11 mouse cellular contexts compared by ENCODE assay signal in the genomic region with DNA sequence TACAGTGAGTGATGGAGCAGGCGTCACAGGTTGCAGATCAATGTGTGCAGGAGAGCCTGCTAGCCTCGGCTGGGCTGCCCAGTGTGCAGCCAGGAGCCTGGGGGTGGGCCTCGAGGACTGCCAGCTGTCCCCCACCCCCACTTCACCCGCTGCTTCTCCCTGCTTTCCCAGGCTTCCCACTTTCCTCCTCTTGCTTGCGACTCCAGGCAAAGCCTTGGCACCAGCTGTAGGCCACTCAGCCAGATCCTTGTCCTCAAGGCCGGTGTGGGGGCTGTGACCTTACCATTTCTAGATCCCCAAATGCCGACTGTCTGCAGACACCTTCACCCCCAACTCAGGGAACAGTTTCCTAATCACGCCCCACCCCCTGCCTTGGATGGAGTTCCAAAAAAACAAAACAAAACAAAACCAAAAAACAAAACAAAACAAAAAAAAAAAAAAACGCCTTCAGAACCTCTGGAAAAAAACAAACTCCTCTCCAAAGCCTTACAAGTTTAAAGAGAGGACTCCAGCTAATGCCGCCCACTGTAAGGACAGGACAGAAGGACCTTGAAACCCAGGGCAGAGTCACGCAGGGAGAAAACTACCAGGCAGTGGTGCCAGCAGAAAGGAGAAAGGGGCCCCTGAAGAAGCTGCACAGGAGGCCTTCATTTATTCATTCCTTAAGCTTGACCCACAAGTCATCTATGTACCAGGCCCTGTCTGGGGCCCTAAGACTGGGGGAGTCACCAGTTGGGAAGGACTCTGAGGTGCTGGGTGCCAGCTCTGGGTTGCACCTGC. TPM values are rescaled to one million over a fixed set of nuclear protein-coding genes. Genes with fewer than 3 reads are reported as not detected.
DNase-seq lines count a peak whose midpoint lies in the region; ATAC-seq and TF ChIP-seq lines count a peak whose summit lies in the region.
"Had no signal": no experiment of that assay in that cellular context is flagged by ENCODE, and none has a peak within 500 bp of the region (broad histone marks: within the 10 kb centered on the region; RNA-seq: fewer than 3 reads in every experiment).

No protein-coding gene starts in this region.

- peaks cover 37% of the 10 kb centered on the region for H3K4me1 ChIP-seq in embryonic facial prominence, embryonic 13.5 days
- H3K4me1 ChIP-seq in hindbrain, embryonic 14.5 days (replicated peaks; ENCODE audit: control insufficient read depth, insufficient read depth, low read length), result peaks cover 30% of the 10 kb centered on the region
- peaks cover 53% of the 10 kb centered on the region for H3K4me1 ChIP-seq in neural tube, embryonic 15.5 days

- H3K27ac ChIP-seq in layer of hippocampus, adult 2 months, result peak overlapping the region; percentile 95
- H3K27ac ChIP-seq in embryonic facial prominence, embryonic 13.5 days, result no peak overlapping the region
- no peak overlapping the region for H3K27ac ChIP-seq in hindbrain, embryonic 14.5 days
- H3K27ac ChIP-seq in neural tube, embryonic 15.5 days (replicated peaks), result peak overlapping the region; percentile 76

- H3K4me3 ChIP-seq in layer of hippocampus, adult 2 months, result peak overlapping the region; percentile 69
- peak overlapping the region; percentile 48 for H3K4me3 ChIP-seq in embryonic facial prominence, embryonic 13.5 days
- peak overlapping the region; percentile 39; the same call in 1 of the 2 replicates for H3K4me3 ChIP-seq in hindbrain, embryonic 14.5 days (replicated peaks; ENCODE audit: low read length)
- peak overlapping the region; percentile 43 for H3K4me3 ChIP-seq in neural tube, embryonic 15.5 days (replicated peaks)

- no peak for ATAC-seq in embryonic facial prominence, embryonic 13.5 days (ENCODE audit: insufficient number of reproducible peaks, insufficient read depth, low FRiP score, low TSS enrichment, low read depth)
- no peak for ATAC-seq in hindbrain, embryonic 14.5 days (ENCODE audit: low FRiP score)
- ATAC-seq in neural tube, embryonic 15.5 days (ENCODE audit: low FRiP score), result no peak

- 8% methylated on average over 11 of the region's 11 CpGs for WGBS in embryonic facial prominence, embryonic 13.5 days
- WGBS in hindbrain, embryonic 14.5 days, result 16% methylated on average over 11 of the region's 11 CpGs
- 17% methylated on average over 11 of the region's 11 CpGs for WGBS in neural tube, embryonic 15.5 days

- H3K4me2 ChIP-seq in embryonic facial prominence, embryonic 13.5 days, result peak overlapping the region; percentile 88
- H3K4me2 ChIP-seq in hindbrain, embryonic 14.5 days (replicated peaks), result peak overlapping the region; percentile 74
- peak overlapping the region; percentile 92 for H3K4me2 ChIP-seq in neural tube, embryonic 15.5 days

- H3K9me3 ChIP-seq in embryonic facial prominence, embryonic 13.5 days, result no peaks in the 10 kb centered on the region
- H3K9me3 ChIP-seq in hindbrain, embryonic 14.5 days (ENCODE audit: control insufficient read depth, low read length), result no peaks in the 10 kb centered on the region
- H3K9me3 ChIP-seq in neural tube, embryonic 15.5 days (replicated peaks), result no peaks in the 10 kb centered on the region; the same call in 1 of the 2 replicates

- peaks cover 97% of the 10 kb centered on the region for H3K27me3 ChIP-seq in embryonic facial prominence, embryonic 13.5 days
- H3K27me3 ChIP-seq in hindbrain, embryonic 14.5 days (ENCODE audit: control insufficient read depth, insufficient read depth, low read length), result peaks cover 76% of the 10 kb centered on the region
- H3K27me3 ChIP-seq in neural tube, embryonic 15.5 days (replicated peaks), result peaks cover 84% of the 10 kb centered on the region

- no peak for TF ChIP-seq CTCF in layer of hippocampus, adult 2 months (conservative IDR thresholded peaks at IDR 0.05)

- no peak for DNase-seq in layer of hippocampus, adult 2 months (ENCODE audit: low spot score in 2 of 2)
- DNase-seq in layer of hippocampus, adult 9-11 months, result no peak
- DNase-seq in hindbrain, embryonic 14.5 days (ENCODE audit: low spot score), result no peak
- no peak for DNase-seq in right cerebral cortex, postnatal 4 days
- no peak for DNase-seq in urinary bladder, adult 2 months (ENCODE audit: low spot score)
- DNase-seq in left cerebral cortex, adult 18-20 months (ENCODE audit: low spot score in 2 of 2), result no peak
- DNase-seq: kidney, adult 8-10 months had no signal

- H3K36me3 ChIP-seq in embryonic facial prominence, embryonic 13.5 days, result no peaks in the 10 kb centered on the region
- H3K36me3 ChIP-seq in hindbrain, embryonic 14.5 days (replicated peaks; ENCODE audit: control insufficient read depth, insufficient read depth), result no peaks in the 10 kb centered on the region
- no peaks in the 10 kb centered on the region for H3K36me3 ChIP-seq in neural tube, embryonic 15.5 days

- 0 out of 2 replicates have a peak overlapping the region, but pooled peaks have one; percentile 57 for H3K9ac ChIP-seq in embryonic facial prominence, embryonic 13.5 days
- H3K9ac ChIP-seq in hindbrain, embryonic 14.5 days, result peak overlapping the region; percentile 55; the same call in 1 of the 2 replicates
- no peak overlapping the region for H3K9ac ChIP-seq in neural tube, embryonic 15.5 days (replicated peaks)

RNA-seq across cellular contexts. Expression of gene Bcan, which starts 1.0 kb away (rescaled TPM):
- 100 to 1,000 TPM; 309 to 328 TPM for total RNA-seq in layer of hippocampus, adult 2 months (2021)
- polyA plus RNA-seq in embryonic facial prominence, embryonic 13.5 days (2015; fragmentation: Nextera tagmentation; extraction: Ambion mirVana), result 0.39 and 0.53 TPM in 2 replicates
- 89.1 and 99.3 TPM in 2 replicates for polyA plus RNA-seq in hindbrain, embryonic 14.5 days (2014; fragmentation: Nextera tagmentation; extraction: Ambion mirVana)
- 127 and 139 TPM in 2 replicates for polyA plus RNA-seq in neural tube, embryonic 15.5 days (2015; fragmentation: Nextera tagmentation; extraction: Ambion mirVana)
- 0.15 and 0.28 TPM in 2 replicates for polyA plus RNA-seq in urinary bladder, adult 2 months (2012; rRNA removed)
- 100 to 1,000 TPM; 221 to 244 TPM for total RNA-seq in left cerebral cortex, adult 18-20 months (2021)
- total RNA-seq: MEL had no signal
- polyA plus RNA-seq: limb, embryonic 11.5 days had no signal

RNA-seq across cellular contexts. Expression of gene Hapln2, which starts 26.4 kb away (rescaled TPM):
- total RNA-seq in layer of hippocampus, adult 2 months (2021), result 10 to 100 TPM; 16.2 to 16.5 TPM
- 0.15 TPM in 1 of 2 replicates, not detected in the other for polyA plus RNA-seq in embryonic facial prominence, embryonic 13.5 days (2015; fragmentation: Nextera tagmentation; extraction: Ambion mirVana)
- polyA plus RNA-seq in hindbrain, embryonic 14.5 days (2014; fragmentation: Nextera tagmentation; extraction: Ambion mirVana), result 0.41 and 0.67 TPM in 2 replicates
- 0.34 and 0.90 TPM in 2 replicates for polyA plus RNA-seq in neural tube, embryonic 15.5 days (2015; fragmentation: Nextera tagmentation; extraction: Ambion mirVana)
- 0.06 TPM in 1 of 2 replicates, not detected in the other for polyA plus RNA-seq in urinary bladder, adult 2 months (2012; rRNA removed)
- total RNA-seq in left cerebral cortex, adult 18-20 months (2021), result 10 to 100 TPM; 22.6 to 24.1 TPM
- total RNA-seq: MEL had no signal

RNA-seq across cellular contexts. Expression of gene Nes, which starts 30.1 kb away (rescaled TPM):
- 1 to 10 TPM; 4.0 to 4.8 TPM for total RNA-seq in layer of hippocampus, adult 2 months (2021)
- 13.8 and 17.7 TPM in 2 replicates for polyA plus RNA-seq in embryonic facial prominence, embryonic 13.5 days (2015; fragmentation: Nextera tagmentation; extraction: Ambion mirVana)
- polyA plus RNA-seq in hindbrain, embryonic 14.5 days (2014; fragmentation: Nextera tagmentation; extraction: Ambion mirVana), result 20.5 and 20.7 TPM in 2 replicates
- polyA plus RNA-seq in neural tube, embryonic 15.5 days (2015; fragmentation: Nextera tagmentation; extraction: Ambion mirVana), result 22.5 and 22.8 TPM in 2 replicates
- 3.7 and 5.3 TPM in 2 replicates for polyA plus RNA-seq in urinary bladder, adult 2 months (2012; rRNA removed)
- total RNA-seq in left cerebral cortex, adult 18-20 months (2021), result 1 to 10 TPM; 4.6 to 9.5 TPM
- total RNA-seq: MEL had no signal

RNA-seq across cellular contexts. Expression of gene Gpatch4, which starts 41.9 kb away (rescaled TPM):
- 10 to 100 TPM; 15.0 to 16.5 TPM for total RNA-seq in layer of hippocampus, adult 2 months (2021)
- polyA plus RNA-seq in embryonic facial prominence, embryonic 13.5 days (2015; fragmentation: Nextera tagmentation; extraction: Ambion mirVana), result 34.0 and 38.5 TPM in 2 replicates
- polyA plus RNA-seq in hindbrain, embryonic 14.5 days (2014; fragmentation: Nextera tagmentation; extraction: Ambion mirVana), result 29.8 and 30.4 TPM in 2 replicates
- 36.6 and 42.6 TPM in 2 replicates for polyA plus RNA-seq in neural tube, embryonic 15.5 days (2015; fragmentation: Nextera tagmentation; extraction: Ambion mirVana)
- 5.6 and 9.7 TPM in 2 replicates for polyA plus RNA-seq in urinary bladder, adult 2 months (2012; rRNA removed)
- 10 to 100 TPM; 14.8 to 19.5 TPM for total RNA-seq in left cerebral cortex, adult 18-20 months (2021)

RNA-seq across cellular contexts. Expression of gene Crabp2, which starts 52.5 kb away (rescaled TPM):
- 1 to 10 TPM; 1.6 to 3.7 TPM for total RNA-seq in layer of hippocampus, adult 2 months (2021)
- 345 and 370 TPM in 2 replicates for polyA plus RNA-seq in embryonic facial prominence, embryonic 13.5 days (2015; fragmentation: Nextera tagmentation; extraction: Ambion mirVana)
- 48.7 and 56.4 TPM in 2 replicates for polyA plus RNA-seq in hindbrain, embryonic 14.5 days (2014; fragmentation: Nextera tagmentation; extraction: Ambion mirVana)
- polyA plus RNA-seq in neural tube, embryonic 15.5 days (2015; fragmentation: Nextera tagmentation; extraction: Ambion mirVana), result 81.1 and 86.0 TPM in 2 replicates
- polyA plus RNA-seq in urinary bladder, adult 2 months (2012; rRNA removed), result 0.91 and 1.4 TPM in 2 replicates
- total RNA-seq in left cerebral cortex, adult 18-20 months (2021), result 1 to 10 TPM; 7.9 to 8.4 TPM

Comparison
In these comparisons a context has a peak if more than half of its experiments do, and no peak if none do; other contexts are left out.
1. H3K27ac ChIP-seq: peak in layer of hippocampus, adult 2 months (single experiment) and neural tube, embryonic 15.5 days (single experiment); none in embryonic facial prominence, embryonic 13.5 days (single experiment) and hindbrain, embryonic 14.5 days (single experiment).
2. RNA of gene Bcan, which starts 1.0 kb away (polyA plus RNA-seq): 127 to 139 TPM in neural tube, embryonic 15.5 days and 89.1 to 99.3 TPM in hindbrain, embryonic 14.5 days; 0.39 to 0.53 TPM in embryonic facial prominence, embryonic 13.5 days and 0.15 to 0.28 TPM in urinary bladder, adult 2 months; every median in the first group is over 10 times any median in the second.
3. Peak in every context shown above with its lines, with median percentiles within 50 percentile points of each other: H3K4me3 ChIP-seq and H3K4me2 ChIP-seq.